Mouse (Mus musculus) liver, embryonic 18 days (tissue): Measurements from ENCODE around the gene 4930502E18Rik. TPM values are rescaled to one million over a fixed set of nuclear protein-coding genes. Genes with fewer than 3 reads are reported as not detected.

ENCODE experiments used
- polyA plus RNA-seq: library from polyadenylated mRNA; depleted of rRNA; stranded (reverse); fragments of >200 nt; gene quantifications from 2 replicates; pipeline ENCODE4 v1.2.3, GENCODE M21; 2012; rRNA removed

The 4930502E18Rik gene
- 0.07 TPM in 2 replicates for polyA plus RNA-seq

DNA sequence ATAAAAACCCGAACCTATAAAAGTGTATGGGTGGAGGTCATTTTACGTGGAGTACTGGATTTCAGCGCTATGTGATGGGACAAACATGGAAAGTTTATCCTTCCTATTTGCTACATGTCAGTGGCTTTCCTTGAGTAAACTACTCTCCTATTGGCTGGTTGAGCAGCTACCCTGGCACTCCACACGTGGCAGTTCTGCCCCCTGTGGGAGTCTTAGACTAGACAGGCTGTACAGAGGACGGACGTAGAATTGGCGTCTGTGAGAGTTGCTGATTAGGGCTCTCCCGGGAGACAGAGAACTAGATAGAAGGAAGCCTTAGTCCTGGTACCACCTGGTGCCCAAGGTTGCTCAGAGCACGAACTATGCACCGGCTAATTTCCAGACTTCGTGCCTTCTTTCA is at the start of gene 4930502E18Rik:
Gene 4930502E18Rik (plus strand): TSS at position 231 of the 400 bp plus-strand sequence.

DNA sequence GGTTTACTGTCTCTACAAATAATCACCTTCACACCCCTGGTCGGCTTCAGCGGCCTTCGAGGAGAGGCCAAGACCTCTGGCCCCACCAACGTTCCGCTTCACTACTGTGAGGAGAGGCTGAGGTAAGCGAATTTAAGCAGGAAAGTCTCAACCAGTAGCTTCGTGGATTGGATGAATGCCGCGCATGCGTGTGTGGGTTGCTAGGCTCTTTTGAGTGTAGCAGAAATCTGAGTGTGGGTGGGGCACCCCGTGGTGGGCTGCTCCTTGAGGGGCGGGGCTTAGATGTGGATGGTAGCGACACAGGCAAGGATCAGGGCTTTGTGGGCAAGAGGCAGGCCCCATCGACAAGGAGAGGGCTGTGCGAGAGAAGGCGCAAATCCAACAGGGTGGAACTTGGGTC is 33.1 kb downstream of the 4930502E18Rik start, which contains the start of gene 1700013H16Rik:
Gene 1700013H16Rik (minus strand): TSS at position 96 of the 400 bp plus-strand sequence.

DNA sequence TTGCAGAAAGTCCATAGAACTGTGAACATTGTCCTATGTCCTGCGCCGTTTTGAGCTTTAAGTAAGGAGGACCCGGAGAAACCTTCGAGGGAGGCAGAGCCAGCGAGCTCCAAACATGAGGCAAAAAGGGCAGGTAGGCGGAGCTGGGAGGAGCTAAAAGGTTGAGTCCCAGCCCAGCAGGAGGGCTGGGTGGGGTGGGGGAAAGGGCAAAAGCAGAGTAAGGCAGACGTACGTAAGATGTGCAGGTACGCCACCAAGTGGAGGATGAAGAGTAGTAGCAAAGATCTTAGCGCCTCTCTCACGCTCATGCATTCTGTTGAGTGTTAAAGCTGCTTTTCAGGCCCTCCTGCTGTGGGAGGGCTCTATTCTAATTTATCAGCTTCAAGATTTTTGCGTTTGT is 51.6 kb downstream of the 4930502E18Rik start, which contains the start of gene Zfp36l3:
Gene Zfp36l3 (minus strand): TSS at position 119 of the 400 bp plus-strand sequence.

Other genes starting within 250 kb of the 4930502E18Rik start
- 2.4 and 3.2 TPM in 2 replicates for gene Rtl8c, start 116.8 kb upstream of the 4930502E18Rik start, polyA plus RNA-seq
- not detected in 2 replicates for gene Gm14597, start 115.8 kb upstream of the 4930502E18Rik start, polyA plus RNA-seq
- 10.1 and 10.8 TPM in 2 replicates for gene Rtl8a, start 81.1 kb upstream of the 4930502E18Rik start, polyA plus RNA-seq
- 12.6 and 13.7 TPM in 2 replicates for gene Rtl8b, start 54.4 kb upstream of the 4930502E18Rik start, polyA plus RNA-seq
- gene 1700013H16Rik, start 33.0 kb downstream of the 4930502E18Rik start, polyA plus RNA-seq = not detected in 2 replicates
- 0.01 TPM in 1 of 2 replicates, not detected in the other for gene Zfp36l3, start 51.6 kb downstream of the 4930502E18Rik start, polyA plus RNA-seq
- 1.3 TPM in 2 replicates for gene Xlr, start 72.9 kb downstream of the 4930502E18Rik start, polyA plus RNA-seq